Mouse (Mus musculus) adrenal gland, postnatal 14 days (tissue): Measurements from ENCODE around the gene Ifih1. TPM values are rescaled to one million over a fixed set of nuclear protein-coding genes. Genes with fewer than 3 reads are reported as not detected.

Experiments
- DNase-seq: peaks from one replicate; pipeline ENCODE4 v3.0.0; 2021; ENCODE audit warnings: mixed read lengths
- long read RNA-seq, 2 experiments: library from polyadenylated mRNA; stranded (forward); transcript quantifications; one replicate each; pipeline ENCODE4 v2.0.0; 2021
- total RNA-seq: library from RNA; stranded (reverse); gene quantifications from 2 replicates; pipeline ENCODE4 v1.2.3, GENCODE M21; 2021

Gene Ifih1
- 8.7 and 9.9 TPM in 2 replicates for total RNA-seq
- long read RNA-seq, experiment 1, full-length matches to known transcripts, result 3 of 6 reads
- long read RNA-seq, experiment 1, partial matches to known transcripts, result 2 of 6 reads
- long read RNA-seq, experiment 1, other reads (novel, unspliced or antisense), result 1 of 6 reads
- long read RNA-seq, experiment 2, full-length matches to known transcripts, result 3 of 3 reads
- long read RNA-seq, experiment 2, partial matches to known transcripts, result 0 of 3 reads
- long read RNA-seq, experiment 2, other reads (novel, unspliced or antisense), result 0 of 3 reads

GRCm38 (mm10) chr2:62646014-62646645 is at the start of gene Ifih1:
Ifih1 (minus strand) TSS chr2:62646255.
- DNase-seq, result peak; percentile 79

- no peak for DNase-seq
Observed at GRCm38 (mm10) chr2:62685934-62686333, 39.9 kb upstream of the Ifih1 start.

DNA sequence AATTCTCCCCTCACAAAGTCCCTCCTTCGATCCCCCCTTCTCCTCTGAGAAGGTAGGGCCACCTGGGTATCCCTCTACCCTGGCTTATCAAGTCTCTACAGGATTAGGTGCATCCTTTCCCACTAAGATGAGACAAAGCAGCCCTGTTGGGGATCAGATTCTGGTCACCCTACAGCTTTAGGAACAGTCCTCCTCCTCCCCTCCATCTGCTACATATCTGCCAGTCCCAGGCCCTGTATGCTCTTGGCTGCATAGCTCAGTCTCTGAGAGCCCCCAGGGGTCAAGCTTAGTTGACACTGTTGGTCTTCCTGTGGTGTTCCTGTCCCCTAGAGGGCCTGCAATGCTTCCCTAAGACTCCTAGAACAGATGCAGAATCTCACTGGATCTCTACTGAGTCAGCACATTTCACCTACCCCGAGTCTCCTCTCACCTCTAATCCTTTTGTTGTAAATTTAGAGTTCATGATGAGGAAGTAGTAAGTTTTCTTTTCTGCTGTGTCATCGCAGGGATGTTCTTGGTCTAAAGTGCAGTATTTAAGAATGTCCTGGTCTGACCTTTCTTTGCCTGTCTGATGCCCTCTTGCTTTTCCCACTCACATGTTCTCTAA is 39.0 kb upstream of the Ifih1 start:
- no peak for DNase-seq

DNA sequence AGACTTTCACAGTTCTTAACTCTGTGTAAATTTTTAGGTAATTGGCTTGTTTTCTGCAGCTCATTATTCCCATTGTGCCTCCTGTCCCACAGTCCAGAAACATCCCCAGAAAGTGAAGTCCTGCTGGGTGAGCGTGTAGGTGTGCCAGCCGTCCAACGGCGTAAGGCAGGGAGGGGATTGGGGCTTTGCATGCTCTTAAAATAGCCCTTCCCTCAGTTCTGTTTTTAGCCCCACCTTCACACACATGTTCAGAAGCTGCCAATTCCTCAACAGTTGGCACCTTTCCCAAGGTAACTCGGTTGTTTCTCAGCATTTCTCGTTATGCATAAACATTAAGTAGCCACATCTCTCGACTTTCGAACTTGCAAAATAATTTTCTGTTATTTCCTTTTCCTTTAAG is 35.6 kb upstream of the Ifih1 start:
- peak; percentile 34 for DNase-seq

- no peak for DNase-seq
Observed at GRCm38 (mm10) chr2:62672788-62673187, 26.7 kb upstream of the Ifih1 start.

DNA sequence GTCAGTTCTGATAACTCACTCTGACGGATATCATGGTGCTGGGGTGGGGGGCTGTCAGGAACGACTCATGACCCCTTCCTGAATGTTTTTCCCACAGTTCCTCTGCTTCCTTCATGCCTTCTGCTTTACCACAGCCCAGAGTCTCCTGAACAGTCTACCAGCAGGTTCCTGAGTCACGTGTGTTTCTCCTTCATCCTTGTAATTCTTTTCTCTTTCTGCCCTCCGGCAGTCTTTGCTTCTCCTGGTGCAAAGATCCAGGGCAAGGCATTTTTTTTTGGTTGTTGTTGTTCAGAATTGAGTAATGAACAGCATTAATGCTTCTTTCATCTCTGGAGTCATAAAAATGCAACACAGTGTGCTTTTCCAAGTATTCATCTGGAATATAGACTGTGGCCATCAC is 24.7 kb upstream of the Ifih1 start:
- DNase-seq, result no peak

DNA sequence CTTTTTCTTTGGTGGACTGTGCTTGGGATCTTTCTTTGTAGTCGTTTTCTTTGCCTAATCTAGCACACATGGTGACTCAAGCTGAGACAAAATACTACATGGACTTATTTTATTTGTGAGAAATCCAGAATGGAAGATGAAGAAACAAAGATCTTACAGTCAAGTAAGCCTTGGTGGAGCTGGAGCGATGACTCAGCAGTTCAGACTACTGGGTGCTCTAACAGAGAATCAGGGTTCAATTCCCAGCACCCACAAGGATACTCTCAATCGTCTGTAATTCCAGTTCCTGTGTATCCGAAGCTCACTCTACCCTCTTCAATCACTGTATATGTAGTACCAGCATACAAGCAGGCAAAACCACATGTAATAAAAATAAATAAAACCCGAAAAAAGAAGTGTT is 24.2 kb upstream of the Ifih1 start:
- DNase-seq, result no peak

DNA sequence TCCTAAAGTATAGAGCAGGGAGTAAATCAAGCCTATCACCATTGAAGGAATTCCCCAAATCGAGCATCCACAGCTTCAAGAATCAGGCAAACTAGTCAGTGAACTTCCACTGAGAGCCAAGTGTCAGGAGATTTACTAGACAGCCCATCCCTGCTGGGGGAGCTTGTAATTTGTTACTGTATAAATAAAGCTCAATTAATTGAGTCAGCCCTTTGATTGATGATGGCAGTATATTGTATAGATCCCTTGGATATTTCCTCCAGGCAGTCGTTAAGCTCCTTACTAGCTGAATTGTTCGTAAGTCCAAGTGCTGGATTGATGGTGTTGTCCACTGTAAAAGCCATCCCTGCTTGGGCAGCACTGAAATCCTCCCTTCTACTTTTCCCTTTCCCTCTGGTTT is 23.8 kb upstream of the Ifih1 start:
- DNase-seq, result no peak

DNA sequence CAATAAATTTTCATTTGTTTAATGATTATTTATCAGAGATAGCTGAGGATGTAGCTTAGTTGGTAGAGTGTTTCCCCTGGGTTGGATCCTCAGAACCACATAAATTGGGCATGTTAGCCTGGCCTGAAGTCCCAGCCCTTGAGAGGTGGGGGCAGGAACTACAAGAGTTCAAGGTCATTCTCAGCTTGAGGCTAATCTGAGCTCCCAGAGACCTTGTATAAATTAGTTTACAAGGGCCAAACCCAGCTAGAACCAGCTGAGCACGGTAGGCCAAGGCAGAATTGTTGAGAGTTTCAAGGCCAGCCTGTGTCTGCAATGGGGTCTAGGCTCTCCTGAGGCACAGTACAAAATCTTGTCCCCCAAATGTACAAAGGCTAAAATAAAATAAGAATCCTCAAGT is 19.5 kb upstream of the Ifih1 start:
- DNase-seq, result no peak

DNA sequence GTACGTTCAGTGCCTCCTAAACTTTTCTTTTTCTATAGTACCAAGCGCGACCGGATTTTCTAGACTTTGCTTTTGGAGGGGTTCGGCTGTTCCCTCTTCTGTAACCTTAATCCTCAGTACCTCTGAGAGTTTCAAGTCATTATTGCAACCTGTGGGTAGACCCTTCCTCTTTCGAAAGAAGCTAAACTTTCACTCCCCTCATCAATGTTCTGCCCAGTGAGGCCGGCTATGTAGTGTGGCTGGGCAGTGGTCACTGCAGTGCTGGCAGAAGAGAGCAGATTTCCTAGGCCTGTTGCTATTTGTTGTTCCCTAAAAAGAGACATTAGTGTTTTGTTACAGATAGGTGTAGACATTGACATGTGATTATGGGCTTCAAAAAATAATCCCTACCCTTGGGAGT is 18.8 kb upstream of the Ifih1 start:
- no peak for DNase-seq

DNA sequence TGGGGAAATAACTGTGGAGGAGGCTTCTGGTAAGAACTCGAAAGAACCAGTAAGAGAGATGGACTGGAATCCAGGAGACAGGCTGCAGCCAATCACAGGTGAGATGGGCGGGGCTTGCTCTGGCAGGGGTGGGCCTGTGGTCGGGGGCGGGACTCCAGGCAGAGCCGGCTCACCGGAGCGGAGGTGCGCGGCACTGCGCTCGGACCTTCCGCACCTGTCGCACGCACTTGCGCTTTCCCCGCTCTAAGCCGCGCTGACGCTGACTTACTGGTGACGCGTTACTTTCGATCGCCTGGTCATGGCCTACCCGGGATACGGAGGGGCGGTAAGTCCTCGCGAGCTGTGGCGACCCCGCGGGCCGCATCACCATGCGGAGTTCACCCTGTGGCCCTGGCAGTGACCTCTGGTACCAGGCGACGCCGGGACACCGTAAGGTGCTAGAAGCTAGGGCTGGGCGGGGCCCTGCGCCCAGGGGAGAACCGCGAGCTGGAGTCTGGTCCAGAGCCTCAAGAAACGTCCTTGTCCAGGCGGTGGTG is 18.1 kb upstream of the Ifih1 start, which contains the start of gene Gca:
Gca (plus strand) TSS at position 151 of the 536 bp plus-strand sequence.
- DNase-seq, result peak; percentile 91

DNA sequence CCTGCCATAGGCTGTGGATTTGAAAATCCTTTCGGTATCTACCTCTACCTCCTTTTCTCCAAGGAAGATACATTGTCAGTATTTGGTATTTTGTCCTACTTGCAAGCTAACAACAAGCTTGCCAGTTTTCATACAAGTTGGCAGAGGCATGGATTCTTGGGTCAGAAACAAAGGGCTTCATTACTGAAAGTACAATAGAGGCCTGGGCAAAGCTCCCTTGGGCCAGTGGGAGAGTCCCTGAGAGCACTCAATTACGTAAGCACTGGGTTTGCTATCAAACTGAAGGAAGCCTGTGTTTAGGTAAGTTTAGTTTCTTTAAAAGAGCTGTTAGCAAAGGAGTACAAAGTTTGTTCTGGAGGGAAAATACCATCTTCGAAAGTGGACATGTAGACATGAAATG is 16.5 kb upstream of the Ifih1 start:
- no peak for DNase-seq

DNA sequence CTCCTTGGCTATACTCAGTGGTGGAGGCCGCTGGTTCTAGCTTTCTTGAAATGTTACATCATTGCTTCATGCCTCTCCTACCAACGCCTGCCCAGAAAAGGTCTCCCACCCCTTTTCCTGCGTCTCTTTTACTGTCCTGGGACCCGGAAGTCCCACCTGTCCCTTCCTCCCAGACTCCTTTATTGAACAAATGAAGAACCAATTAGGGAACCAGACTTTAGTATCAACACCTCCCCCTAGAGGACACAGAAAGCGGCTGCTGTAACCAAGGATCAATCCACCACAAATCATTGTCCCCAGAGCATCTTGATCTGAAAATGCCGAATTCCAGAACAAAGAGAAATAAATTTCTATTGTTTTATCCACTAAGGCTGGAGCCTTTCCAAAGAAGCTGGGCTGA is 14.5 kb upstream of the Ifih1 start:
- no peak for DNase-seq

DNA sequence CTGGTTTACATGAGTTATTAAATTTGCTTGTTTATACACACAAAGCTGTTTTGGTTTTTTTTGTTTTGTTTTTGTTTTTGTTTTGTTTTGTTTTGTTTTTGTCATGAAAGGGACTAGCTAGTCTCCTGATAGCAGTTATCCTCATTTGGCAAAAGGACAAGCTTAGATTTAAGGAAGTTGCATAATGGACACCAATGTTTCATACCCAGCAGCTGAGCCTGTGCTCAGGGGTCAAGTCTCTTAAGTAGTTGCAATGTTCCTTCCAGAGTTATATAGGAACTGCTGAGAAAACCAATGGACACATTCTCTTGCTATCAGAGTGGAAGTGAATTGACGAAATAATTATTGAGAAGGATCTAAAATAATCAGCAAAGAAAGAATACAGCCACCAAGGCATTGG is 10.0 kb upstream of the Ifih1 start:
- no peak for DNase-seq

DNA sequence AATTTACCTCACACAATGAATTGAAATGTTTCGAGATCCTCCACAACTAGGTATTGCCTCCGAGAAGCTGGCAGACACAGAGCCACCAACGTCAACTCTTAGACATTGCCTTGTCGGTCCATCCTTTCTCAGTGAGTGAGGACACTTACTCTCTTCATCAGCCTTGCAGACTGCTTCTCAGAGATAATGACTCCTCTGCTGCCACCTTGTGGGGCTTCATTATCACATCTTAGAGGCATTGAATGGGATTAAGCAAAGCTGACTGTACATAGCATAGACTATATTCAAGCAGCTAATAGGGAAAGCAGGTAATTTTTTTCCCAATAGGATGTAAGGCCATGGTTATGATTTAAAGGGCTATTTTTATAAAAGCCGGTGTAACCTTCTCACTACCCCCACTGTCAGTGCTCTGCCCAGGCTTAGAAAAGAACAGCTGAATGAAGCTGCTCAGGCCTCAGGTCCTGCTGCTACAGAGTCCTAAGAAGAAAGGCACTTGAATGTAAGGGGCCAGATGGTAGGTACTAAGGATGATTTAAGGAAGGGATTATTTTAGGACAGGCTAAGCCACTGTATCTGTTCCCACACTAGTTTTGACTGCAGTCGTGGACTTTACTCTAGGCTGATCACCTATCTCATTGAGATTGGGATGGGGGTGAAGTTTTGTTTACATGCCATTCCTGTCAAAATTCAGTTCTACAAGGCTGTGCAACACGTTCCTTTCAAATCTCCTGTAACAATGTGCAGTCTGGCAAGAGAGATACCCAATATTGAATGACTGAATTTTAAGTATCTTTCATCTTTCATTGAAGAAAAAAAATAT is 8.7 kb upstream of the Ifih1 start:
- DNase-seq, result peak; percentile 66

GRCm38 (mm10) chr2:62652466-62652865 is 6.4 kb upstream of the Ifih1 start:
- no peak for DNase-seq

- DNase-seq, result no peak
Observed at GRCm38 (mm10) chr2:62651890-62652289, 5.8 kb upstream of the Ifih1 start.

- DNase-seq, result no peak
Observed at GRCm38 (mm10) chr2:62646671-62647289, 725 bp upstream of the Ifih1 start.

DNA sequence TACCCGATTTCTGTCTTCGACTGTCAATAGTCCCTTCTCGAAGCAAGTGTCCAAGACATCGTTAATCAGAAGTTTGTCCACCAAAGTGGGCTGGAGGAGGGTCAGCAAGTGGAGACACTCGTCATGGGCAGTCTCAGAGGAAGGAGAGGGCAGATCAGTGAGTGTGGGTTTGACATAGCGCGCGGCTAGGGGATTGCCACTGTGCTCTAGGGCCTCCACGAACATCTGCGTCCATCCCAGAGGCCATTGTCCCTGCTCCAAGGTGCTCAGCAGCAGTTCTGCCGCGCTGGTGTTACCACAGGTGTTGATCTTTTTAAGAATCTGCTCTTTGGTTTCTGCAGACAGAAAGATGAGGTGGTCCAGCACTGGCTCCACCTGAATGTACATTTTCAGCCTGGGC is 580 bp downstream of the Ifih1 start:
- peak; percentile 23 for DNase-seq

DNA sequence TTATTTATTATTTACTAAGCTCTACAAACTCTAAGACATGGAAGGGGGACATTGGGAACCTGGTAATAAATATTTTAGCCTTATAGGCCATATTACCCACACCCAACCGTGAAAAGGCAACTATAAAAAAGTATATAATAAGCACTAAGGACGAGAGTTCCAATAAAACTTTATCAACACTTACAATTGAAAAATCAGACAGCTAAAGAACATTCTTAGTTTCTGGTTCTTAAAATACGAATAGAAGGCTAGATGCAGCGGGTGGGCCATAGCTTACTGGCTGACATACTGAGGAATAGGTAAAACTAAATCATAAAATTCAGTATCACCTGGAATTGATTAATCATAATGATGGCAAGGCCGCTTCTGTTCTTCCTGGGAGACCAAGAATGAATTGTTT is 1.2 kb downstream of the Ifih1 start:
- no peak for DNase-seq

- peak; percentile 79 for DNase-seq
Observed at GRCm38 (mm10) chr2:62643405-62644305, 2.4 kb downstream of the Ifih1 start.
